Mouse (Mus musculus) kidney, adult 2 months (tissue): ENCODE measurements around the gene Gfod1. TPM values are rescaled to one million over a fixed set of nuclear protein-coding genes. Genes with fewer than 3 reads are reported as not detected.

ENCODE experiments used
- DNase-seq: peaks from one replicate; pipeline ENCODE4 v3.0.0; 2021
- H3K27ac ChIP-seq: fragments of 200-500 bp; 2 replicates; pipeline ENCODE4 v1.5.1; 2012; ENCODE audit warnings: low read depth, low read length, control low read depth, inconsistent platforms; ENCODE audit not compliant: insufficient read depth
- H3K27me3 ChIP-seq: fragments of 200-500 bp; replicated peaks from 2 replicates; pipeline ENCODE4 v1.6.1; 2012; ENCODE audit warnings: mild to moderate bottlenecking, moderate library complexity, low read length, inconsistent platforms; ENCODE audit not compliant: control insufficient read depth, insufficient read depth
- H3K36me3 ChIP-seq: fragments of 200-500 bp; 2 replicates; pipeline ENCODE4 v1.6.1; 2012; ENCODE audit warnings: mild to moderate bottlenecking, moderate library complexity, low read length, inconsistent platforms; ENCODE audit not compliant: control insufficient read depth, insufficient read depth
- H3K4me1 ChIP-seq: fragments of 200-500 bp; 2 replicates; pipeline ENCODE4 v1.6.1; 2011; ENCODE audit warnings: low read length; ENCODE audit not compliant: control insufficient read depth, insufficient read depth
- H3K4me3 ChIP-seq: fragments of 200-500 bp; 2 replicates; pipeline ENCODE4 v1.5.1; 2011; ENCODE audit warnings: mild to moderate bottlenecking, low read depth, low read length, control low read depth; ENCODE audit not compliant: insufficient read depth
- CTCF ChIP-seq: fragments of 200-500 bp; conservative IDR thresholded peaks from 2 replicates; pipeline ENCODE4 v1.5.1; 2011; ENCODE audit warnings: low read depth, mild to moderate bottlenecking, control low read depth, low read length, moderate library complexity, mixed read lengths; ENCODE audit not compliant: insufficient read depth, insufficient read length
- POLR2A ChIP-seq: fragments of 200-500 bp; IDR thresholded peaks from one replicate; pipeline ENCODE4 v1.6.1; 2011; ENCODE audit warnings: low read depth, low read length, control low read depth
- WGBS: fragments of 180-500 bp; shearing (Covaris S2); methylation state at CpG from one replicate; pipeline ENCODE4 v1.1.7; 2018; 5-methylcytosine and 5-hydroxymethylcytosine counted together
- polyA plus RNA-seq: library from polyadenylated mRNA; depleted of rRNA; stranded (reverse); fragments of >200 nt; gene quantifications from 2 replicates; pipeline ENCODE4 v1.2.3, GENCODE M21; 2012

Gene Gfod1
- polyA plus RNA-seq, 1 experiment: 2.0 TPM

DNA sequence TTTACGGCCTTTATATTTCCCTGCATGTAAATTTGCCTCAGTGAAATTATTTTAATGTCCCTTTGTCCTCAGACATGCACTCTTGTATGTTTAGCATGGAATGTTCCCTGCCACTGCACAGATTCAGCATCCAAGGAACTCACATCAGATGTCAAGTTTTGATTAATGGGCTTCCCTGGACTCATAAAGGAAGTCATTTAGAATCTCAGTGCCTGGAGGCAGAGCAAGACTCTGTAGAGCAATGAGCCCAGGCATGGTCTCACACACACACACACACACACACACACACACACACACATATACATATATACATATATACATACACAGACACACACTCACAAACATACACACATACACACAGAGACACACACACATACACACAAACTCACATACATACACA, 81.9 kb downstream of the Gfod1 start:
- no peaks in the 10 kb centered on the region for H3K4me1 ChIP-seq
- no peak for DNase-seq
- no peak overlapping the region for H3K27ac ChIP-seq
- no peak overlapping the region for H3K4me3 ChIP-seq
- H3K36me3 ChIP-seq: no peaks in the 10 kb centered on the region
- TF ChIP-seq CTCF (no peak), POLR2A (no peak)
- no peaks in the 10 kb centered on the region for H3K27me3 ChIP-seq
- 86% methylated on average over 1 of the region's 1 CpGs for WGBS

GRCm38 (mm10) chr13:43221290-43221689, 82.7 kb downstream of the Gfod1 start:
- H3K36me3 ChIP-seq: no peaks in the 10 kb centered on the region
- no peak overlapping the region for H3K27ac ChIP-seq
- TF ChIP-seq POLR2A (no peak), CTCF (no peak)
- DNase-seq: no peak
- no peak overlapping the region for H3K4me3 ChIP-seq
- 86% methylated on average over 6 of the region's 6 CpGs for WGBS
- no peaks in the 10 kb centered on the region for H3K27me3 ChIP-seq
- H3K4me1 ChIP-seq: no peaks in the 10 kb centered on the region

DNA sequence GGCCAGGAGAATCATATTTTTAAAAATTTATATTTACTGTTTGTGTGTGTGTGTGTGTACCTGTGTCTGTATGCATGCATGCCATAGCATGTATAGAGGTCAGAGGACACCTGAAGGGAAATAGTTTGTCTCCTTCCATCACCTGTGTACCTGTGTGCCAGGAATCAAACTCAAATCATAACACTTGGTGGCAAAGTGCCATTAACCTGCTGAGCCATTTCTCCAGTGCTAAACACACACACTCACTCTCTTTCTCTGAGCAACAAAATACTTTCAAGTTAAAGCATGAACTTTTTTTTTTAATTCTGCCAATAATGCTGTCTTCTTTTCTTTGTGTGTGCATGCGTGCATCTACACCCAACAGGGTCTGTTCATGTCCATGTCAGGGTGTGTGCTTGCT, 83.3 kb downstream of the Gfod1 start:
- no peak for TF ChIP-seq POLR2A
- no peak for TF ChIP-seq CTCF
- no peaks in the 10 kb centered on the region for H3K4me1 ChIP-seq
- no peak overlapping the region for H3K27ac ChIP-seq
- DNase-seq: no peak
- no peaks in the 10 kb centered on the region for H3K36me3 ChIP-seq
- no peaks in the 10 kb centered on the region for H3K27me3 ChIP-seq
- no peak overlapping the region for H3K4me3 ChIP-seq
- WGBS: 84% methylated on average over 1 of the region's 1 CpGs

DNA sequence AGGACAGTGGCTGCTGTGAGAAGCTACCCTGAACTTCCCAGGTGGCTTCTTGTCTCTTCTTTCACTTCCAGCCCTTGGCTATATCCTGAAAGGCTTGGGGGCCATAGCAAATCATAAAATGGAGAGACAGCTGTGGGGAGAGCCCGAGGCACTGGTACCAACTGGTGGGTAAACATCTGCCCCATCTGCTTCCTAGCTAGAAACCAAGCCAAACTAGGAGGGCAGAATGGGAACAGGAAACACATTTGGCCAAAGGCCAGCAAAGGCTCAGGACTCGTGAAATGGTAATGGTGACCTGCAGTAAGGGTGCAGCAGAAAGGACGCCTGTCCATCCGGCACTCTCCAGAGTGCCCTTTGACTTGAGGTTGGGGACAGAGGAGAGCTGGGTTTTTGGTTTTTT, 85.2 kb downstream of the Gfod1 start:
- no peaks in the 10 kb centered on the region for H3K27me3 ChIP-seq
- TF ChIP-seq CTCF (no peak), POLR2A (no peak)
- H3K4me1 ChIP-seq: no peaks in the 10 kb centered on the region
- no peak overlapping the region for H3K4me3 ChIP-seq
- no peak overlapping the region for H3K27ac ChIP-seq
- H3K36me3 ChIP-seq: no peaks in the 10 kb centered on the region
- WGBS: 24% methylated on average over 4 of the region's 4 CpGs
- no peak for DNase-seq

- Histone ChIP-seq H3K4me1 (no peaks in the 10 kb centered on the region), H3K27ac (no peak overlapping the region), H3K4me3 (no peak overlapping the region), H3K36me3 (no peaks in the 10 kb centered on the region), H3K27me3 (no peaks in the 10 kb centered on the region)
- DNase-seq: no peak
- 82% methylated on average over 4 of the region's 4 CpGs for WGBS
- TF ChIP-seq POLR2A (no peak), CTCF (no peak)
These were observed 85.7 kb downstream of the Gfod1 start for GRCm38 (mm10) chr13:43218284-43218683.

- TF ChIP-seq CTCF: no peak
- TF ChIP-seq POLR2A: no peak
- 80% methylated on average over 4 of the region's 4 CpGs for WGBS
- Histone ChIP-seq H3K36me3 (no peaks in the 10 kb centered on the region), H3K4me1 (peaks cover 2% of the 10 kb centered on the region; the same call in 1 of the 2 replicates), H3K27me3 (no peaks in the 10 kb centered on the region), H3K27ac (no peak overlapping the region), H3K4me3 (no peak overlapping the region)
- DNase-seq: no peak
These were observed 86.3 kb downstream of the Gfod1 start for GRCm38 (mm10) chr13:43217686-43218085.

DNA sequence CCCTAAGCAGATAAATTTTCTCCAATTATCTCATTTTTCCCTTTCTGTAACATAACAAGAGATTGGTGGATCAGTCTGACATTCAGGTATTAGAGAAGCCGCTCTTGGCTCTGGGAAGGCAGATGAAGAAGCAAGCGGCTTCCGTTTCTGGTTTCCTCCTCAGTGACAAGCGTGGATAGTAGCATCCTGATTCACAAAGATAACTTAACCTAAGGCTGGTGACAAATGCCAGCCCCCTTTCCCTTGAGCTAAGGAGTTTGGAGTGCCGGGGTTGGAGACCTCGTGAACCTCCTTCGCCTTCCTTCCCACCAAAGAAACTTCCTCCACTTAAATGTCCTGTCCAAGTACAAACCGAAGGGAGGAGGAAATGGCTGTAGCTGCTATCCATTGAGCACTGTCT, 86.9 kb downstream of the Gfod1 start:
- Histone ChIP-seq H3K4me1 (peaks cover 5% of the 10 kb centered on the region; the same call in 1 of the 2 replicates), H3K4me3 (no peak overlapping the region), H3K36me3 (no peaks in the 10 kb centered on the region), H3K27me3 (no peaks in the 10 kb centered on the region), H3K27ac (no peak overlapping the region)
- 63% methylated on average over 8 of the region's 8 CpGs for WGBS
- TF ChIP-seq CTCF (no peak), POLR2A (no peak)
- peak; percentile 38 for DNase-seq
